Mouse (Mus musculus) spleen, adult 2 months (tissue): ENCODE data around the gene Necab3. TPM values are rescaled to one million over a fixed set of nuclear protein-coding genes. Genes with fewer than 3 reads are reported as not detected.
A peak's percentile ranks its signal among the peaks of the same experiment; 100 is the strongest.

Source experiments
- DNase-seq, 2 experiments: peaks; one replicate each; pipeline versions ENCODE4 v3.0.0 to v3.0.0-alpha.2; 2012 to 2021; ENCODE audit warnings: low spot score in 2 of 2, low read depth in 1 of 2
- H3K27ac ChIP-seq: fragments of 200-500 bp; 2 replicates; pipeline ENCODE4 v1.5.1; 2012; ENCODE audit warnings: low read length, inconsistent platforms; ENCODE audit not compliant: insufficient read depth
- H3K27me3 ChIP-seq: fragments of 200-500 bp; 2 replicates; pipeline ENCODE4 v1.6.1; 2012; ENCODE audit warnings: mild to moderate bottlenecking, moderate library complexity, low read length, inconsistent platforms; ENCODE audit not compliant: control insufficient read depth, insufficient read depth
- H3K36me3 ChIP-seq: fragments of 200-500 bp; 2 replicates; pipeline ENCODE4 v1.6.1; 2012; ENCODE audit warnings: mild to moderate bottlenecking, low read length, inconsistent platforms; ENCODE audit not compliant: control insufficient read depth, insufficient read depth
- H3K4me1 ChIP-seq: fragments of 200-500 bp; 2 replicates; pipeline ENCODE4 v1.6.1; 2011; ENCODE audit warnings: inconsistent platforms; ENCODE audit not compliant: control insufficient read depth, insufficient read depth, insufficient read length
- H3K4me3 ChIP-seq: fragments of 200-500 bp; 2 replicates; pipeline ENCODE4 v1.5.1; 2011; ENCODE audit warnings: mild to moderate bottlenecking, inconsistent platforms; ENCODE audit not compliant: insufficient read depth, insufficient read length; ENCODE audit errors: extremely low read depth
- CTCF ChIP-seq: fragments of 200-500 bp; IDR thresholded peaks from 2 replicates; pipeline ENCODE4 v1.5.1; 2011; ENCODE audit warnings: mild to moderate bottlenecking, inconsistent platforms; ENCODE audit not compliant: insufficient read depth, insufficient read length, insufficient replicate concordance; ENCODE audit errors: extremely low read depth
- POLR2A ChIP-seq: fragments of 200-500 bp; IDR thresholded peaks from 2 replicates; pipeline ENCODE4 v1.6.1; 2011; ENCODE audit warnings: low read depth, low read length, inconsistent platforms
- WGBS: fragments of 180-500 bp; shearing (Covaris S2); methylation state at CpG from one replicate; pipeline ENCODE4 v1.1.7; 2018; 5-methylcytosine and 5-hydroxymethylcytosine counted together
- polyA plus RNA-seq: library from polyadenylated mRNA; depleted of rRNA; stranded (reverse); fragments of >200 nt; gene quantifications from 2 replicates; pipeline ENCODE4 v1.2.3, GENCODE M21; 2012

The Necab3 gene
- polyA plus RNA-seq, 1 experiment: 0.63 TPM

DNA sequence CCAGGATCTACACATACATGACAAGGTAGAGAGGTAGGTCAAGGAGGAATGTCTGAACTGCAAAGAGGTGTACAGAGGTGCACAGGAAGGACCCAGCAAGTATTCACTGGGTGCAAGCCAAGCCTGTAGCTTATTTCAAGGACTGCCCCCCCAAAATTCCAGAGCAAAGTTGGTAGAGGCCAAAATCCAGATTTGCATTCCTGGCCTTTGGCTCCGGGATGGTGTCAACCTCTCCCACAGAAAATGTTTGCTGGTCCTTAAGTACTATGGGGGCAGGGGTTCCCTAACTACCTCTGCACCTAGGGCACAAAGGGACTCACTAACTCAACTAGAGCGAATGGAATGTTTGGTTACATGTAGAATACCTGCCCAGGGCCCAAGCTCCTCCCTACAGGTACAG is 9.1 kb upstream of the Necab3 start:
- no peak for DNase-seq
- Histone ChIP-seq H3K27me3 (no peaks in the 10 kb centered on the region), H3K36me3 (no peaks in the 10 kb centered on the region), H3K4me3 (no peak overlapping the region), H3K27ac (no peak overlapping the region), H3K4me1 (peaks cover 4% of the 10 kb centered on the region)
- TF ChIP-seq POLR2A (no peak), CTCF (no peak)
- 93% methylated on average over 2 of the region's 2 CpGs for WGBS

DNA sequence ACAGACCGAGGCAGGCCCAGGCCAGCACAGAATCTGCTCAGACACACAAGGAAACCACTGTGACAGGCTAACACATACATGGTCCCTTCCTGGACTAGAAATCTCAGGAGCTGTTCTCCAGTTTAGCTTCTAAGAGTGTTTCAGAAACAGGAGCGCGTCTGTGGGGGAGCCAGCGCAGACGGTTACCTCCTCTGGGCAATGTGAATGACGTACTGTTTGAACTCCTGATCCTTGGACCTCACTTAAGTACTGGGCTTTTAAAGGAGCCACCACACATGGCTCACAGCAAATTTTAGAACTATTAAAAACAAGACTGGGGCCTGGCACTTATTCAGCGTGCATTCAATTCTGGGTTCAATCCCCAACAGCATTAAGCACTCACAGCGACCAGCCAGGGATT is 8.0 kb upstream of the Necab3 start:
- peaks cover 4% of the 10 kb centered on the region for H3K4me1 ChIP-seq
- no peak for DNase-seq
- H3K27me3 ChIP-seq: no peaks in the 10 kb centered on the region
- 91% methylated on average over 8 of the region's 8 CpGs for WGBS
- no peaks in the 10 kb centered on the region for H3K36me3 ChIP-seq
- H3K4me3 ChIP-seq: no peak overlapping the region
- TF ChIP-seq POLR2A (no peak), CTCF (no peak)
- H3K27ac ChIP-seq: no peak overlapping the region

DNA sequence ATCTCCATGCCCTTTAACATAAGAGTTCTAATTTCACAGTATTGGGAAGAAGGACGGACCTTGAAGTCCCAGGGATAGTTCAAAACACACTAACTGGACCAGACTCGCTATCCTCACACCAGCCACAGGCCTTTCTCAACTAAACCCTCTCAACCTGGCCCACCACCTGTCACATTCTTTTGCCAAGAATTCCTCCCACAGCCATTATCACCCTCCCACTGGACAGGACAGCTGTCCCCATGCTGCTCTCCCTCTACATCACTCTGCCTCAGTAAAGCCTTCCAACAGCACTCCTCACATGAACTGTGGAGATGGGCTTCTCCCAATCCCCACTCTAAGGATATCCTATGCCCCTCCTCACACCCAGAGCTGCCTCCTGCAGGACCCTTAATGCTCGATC is 6.9 kb upstream of the Necab3 start:
- TF ChIP-seq CTCF (no peak), POLR2A (no peak)
- peaks cover 4% of the 10 kb centered on the region for H3K4me1 ChIP-seq
- H3K4me3 ChIP-seq: no peak overlapping the region
- 0 out of 2 replicates have a peak, but pooled peaks cover 2% of the 10 kb centered on the region for H3K36me3 ChIP-seq
- WGBS: 93% methylated on average over 3 of the region's 3 CpGs
- no peak for DNase-seq
- no peaks in the 10 kb centered on the region for H3K27me3 ChIP-seq
- H3K27ac ChIP-seq: no peak overlapping the region

DNA sequence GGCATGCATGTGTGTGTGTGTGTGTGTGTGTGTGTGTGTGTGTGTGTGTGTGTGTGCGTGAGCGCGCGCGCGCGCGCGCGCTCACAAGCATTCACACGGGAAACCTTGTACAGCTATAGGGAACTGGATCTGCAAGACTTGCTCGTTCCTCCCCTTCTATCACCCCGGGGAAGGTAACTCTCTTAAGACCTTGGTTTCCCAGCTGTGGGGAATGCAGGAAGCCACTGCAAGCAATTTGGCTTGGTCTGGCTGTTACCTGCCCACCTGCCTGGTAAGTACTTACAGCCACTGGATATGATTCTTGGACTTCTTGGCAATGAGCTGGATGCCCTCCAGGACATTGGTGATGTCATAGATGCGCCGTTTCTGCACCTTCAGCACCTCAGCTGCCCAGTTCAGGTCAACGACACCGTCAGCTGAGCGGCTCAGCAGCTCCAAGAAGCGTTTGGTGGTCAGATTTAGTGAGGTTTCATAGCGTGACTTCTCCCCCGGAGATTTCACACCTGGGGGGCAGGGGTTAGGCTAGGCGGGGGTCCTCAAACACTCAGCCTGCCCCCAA is 5.0 kb upstream of the Necab3 start:
- Histone ChIP-seq H3K4me1 (peaks cover 2% of the 10 kb centered on the region), H3K27me3 (no peaks in the 10 kb centered on the region), H3K36me3 (peaks cover 2% of the 10 kb centered on the region; the same call in 1 of the 2 replicates), H3K27ac (no peak overlapping the region), H3K4me3 (no peak overlapping the region)
- DNase-seq: no peak
- WGBS: 95% methylated on average over 22 of the region's 22 CpGs
- no peak for TF ChIP-seq POLR2A
- TF ChIP-seq CTCF: no peak

DNA sequence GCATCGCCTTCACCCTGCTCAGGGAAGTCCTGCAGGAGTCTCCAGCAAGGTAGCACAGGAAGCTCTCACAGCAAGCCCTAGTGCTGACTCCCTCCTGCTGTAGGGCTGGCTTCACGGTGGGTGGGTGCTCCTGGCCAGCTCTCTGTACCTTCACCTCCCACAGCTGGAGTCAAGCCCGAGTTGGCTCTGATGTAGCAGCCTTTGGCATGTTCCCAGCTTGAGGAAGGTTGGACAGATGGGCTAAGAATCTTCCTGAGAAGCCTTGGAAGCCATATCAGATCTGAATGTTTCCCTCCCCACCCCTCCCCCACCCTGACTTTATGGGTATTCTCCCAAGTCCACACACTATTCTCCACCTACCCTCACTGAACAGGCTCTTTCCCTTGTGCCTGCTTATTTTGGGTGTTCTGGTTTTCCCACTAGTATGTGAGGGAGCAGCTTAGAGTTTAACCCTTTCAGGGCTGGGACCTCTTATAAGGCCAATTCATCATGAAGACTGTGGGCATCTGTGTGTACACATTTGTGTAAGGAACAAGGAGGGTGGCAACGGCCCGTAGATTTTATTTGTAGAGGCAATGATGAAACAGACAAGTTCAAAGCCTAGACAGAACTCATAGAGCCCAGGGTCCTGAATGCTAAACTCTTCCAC is 1.4 kb downstream of the Necab3 start:
- Histone ChIP-seq H3K4me3 (no peak overlapping the region), H3K4me1 (peaks cover 12% of the 10 kb centered on the region), H3K27ac (no peak overlapping the region), H3K36me3 (peaks cover 2% of the 10 kb centered on the region; the same call in 1 of the 2 replicates), H3K27me3 (no peaks in the 10 kb centered on the region)
- TF ChIP-seq POLR2A (no peak), CTCF (no peak)
- DNase-seq: no peak
- WGBS: 72% methylated on average over 5 of the region's 5 CpGs

DNA sequence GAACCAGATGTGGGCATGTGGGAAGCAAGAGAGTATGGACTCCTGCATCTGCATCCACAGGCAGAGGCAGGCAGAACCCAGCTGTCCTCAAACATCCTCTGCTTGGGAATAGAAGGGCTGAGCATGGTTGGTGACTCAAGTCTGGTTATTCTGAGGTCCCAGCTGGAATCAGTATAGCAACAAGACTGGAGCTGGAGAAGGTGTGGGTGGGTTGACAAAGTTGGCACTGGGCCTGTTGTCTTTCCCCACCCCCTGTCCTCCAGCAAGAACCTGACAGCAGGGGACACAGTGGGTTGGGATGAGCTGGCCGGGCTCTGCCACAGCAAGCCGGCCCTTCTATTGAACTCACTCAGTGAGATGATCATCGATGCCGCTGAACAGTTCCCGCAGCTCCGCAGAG is 3.5 kb downstream of the Necab3 start:
- 94% methylated on average over 6 of the region's 6 CpGs for WGBS
- Histone ChIP-seq H3K36me3 (no peaks in the 10 kb centered on the region), H3K4me1 (peaks cover 16% of the 10 kb centered on the region), H3K27ac (no peak overlapping the region), H3K27me3 (no peaks in the 10 kb centered on the region), H3K4me3 (no peak overlapping the region)
- DNase-seq: no peak
- TF ChIP-seq CTCF (no peak), POLR2A (no peak)

DNA sequence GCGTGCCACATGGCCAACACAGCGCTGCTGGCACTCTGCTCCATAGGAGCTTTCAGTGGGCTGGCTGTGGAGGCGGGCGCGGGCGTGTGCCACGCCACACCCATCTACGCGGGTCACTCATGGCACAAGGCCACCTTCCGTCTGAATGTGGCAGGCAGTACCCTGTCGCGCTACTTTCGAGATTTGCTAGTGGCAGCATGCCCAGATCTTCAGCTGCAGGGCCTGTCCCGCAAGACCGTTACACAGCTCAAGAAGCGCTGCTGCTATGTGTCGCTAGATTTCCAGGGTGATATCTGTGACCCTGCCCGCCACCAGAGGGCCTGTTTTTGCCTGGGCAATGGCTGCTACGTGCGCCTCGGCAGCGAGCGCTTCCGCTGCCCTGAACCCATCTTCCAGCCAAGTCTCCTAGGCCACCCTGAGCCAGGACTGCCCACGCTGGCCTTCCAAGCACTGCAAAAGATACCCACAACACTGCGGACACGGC is 6.2 kb downstream of the Necab3 start:
- TF ChIP-seq CTCF (peak; percentile 65; the same call in 1 of the 2 replicates), POLR2A (no peak)
- Histone ChIP-seq H3K36me3 (no peaks in the 10 kb centered on the region), H3K27ac (no peak overlapping the region), H3K27me3 (no peaks in the 10 kb centered on the region), H3K4me3 (peak overlapping the region; percentile 40; the same call in 1 of the 2 replicates), H3K4me1 (peaks cover 14% of the 10 kb centered on the region; the same call in 1 of the 2 replicates)
- DNase-seq: peak; percentile 40 to 67
- WGBS: 23% methylated on average over 27 of the region's 27 CpGs
